Mouse (Mus musculus) megakaryocyte, embryonic 14.5 days (primary cell): Measurements from ENCODE around the gene Slc7a8. TPM values are rescaled to one million over a fixed set of nuclear protein-coding genes. Genes with fewer than 3 reads are reported as not detected.
A peak's percentile ranks its signal among the peaks of the same experiment; 100 is the strongest.

Source experiments
- H3K27me3 ChIP-seq: replicated peaks from 2 replicates; pipeline ENCODE3; 2012; ENCODE audit warnings: inconsistent platforms
- H3K36me3 ChIP-seq: replicated peaks from 2 replicates; pipeline ENCODE3; 2012; ENCODE audit warnings: low read length, inconsistent platforms, mixed read lengths
- H3K4me1 ChIP-seq: 2 replicates; pipeline ENCODE4 v1.6.1; 2012; ENCODE audit warnings: inconsistent platforms
- H3K4me3 ChIP-seq: replicated peaks from 2 replicates; pipeline ENCODE3; 2012; ENCODE audit warnings: moderate library complexity, mild to moderate bottlenecking, inconsistent platforms
- H3K9me3 ChIP-seq: 2 replicates; pipeline ENCODE4 v1.6.1; 2012; ENCODE audit warnings: inconsistent platforms
- FLI1 ChIP-seq: IDR thresholded peaks from 2 replicates; pipeline ENCODE4 v1.6.1; 2012; ENCODE audit warnings: low read length, inconsistent platforms, mixed read lengths
- GATA1 ChIP-seq: IDR thresholded peaks from 3 replicates; pipeline ENCODE4 v1.6.1; 2012; ENCODE audit warnings: mixed read lengths, low read length, inconsistent platforms, borderline replicate concordance
- polyA plus RNA-seq: library from polyadenylated mRNA; stranded (reverse); fragments of >175 nt; gene quantifications from 2 replicates; pipeline ENCODE4 v1.2.3, GENCODE M21; 2012; ENCODE audit warnings: low replicate concordance; ENCODE audit not compliant: insufficient read depth

Gene Slc7a8
- polyA plus RNA-seq, 1 experiment = 13.9 TPM

DNA sequence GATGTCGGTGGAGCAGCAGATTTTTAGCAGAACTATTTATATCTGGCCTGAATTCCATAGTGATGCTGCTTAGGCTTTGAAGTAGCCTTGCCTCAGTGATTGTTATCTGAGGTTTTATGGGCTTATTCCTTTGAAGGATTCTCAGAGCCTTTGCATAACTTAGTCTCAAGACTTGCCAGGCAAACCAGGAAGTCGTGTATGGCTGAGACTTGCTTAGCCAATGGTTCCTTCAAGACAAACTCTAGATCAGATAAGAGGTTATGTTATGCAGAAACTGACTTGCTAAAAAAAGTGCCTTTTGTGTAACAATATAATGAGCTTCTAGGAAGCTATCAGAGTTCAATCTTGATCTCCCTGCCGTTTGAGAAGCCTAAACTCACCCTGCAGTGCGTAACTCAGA lies 20.7 kb upstream of the Slc7a8 start:
- peak overlapping the region; percentile 46 for H3K4me3 ChIP-seq
- peaks cover 13% of the 10 kb centered on the region for H3K27me3 ChIP-seq
- no peaks in the 10 kb centered on the region for H3K36me3 ChIP-seq
- 0 out of 2 replicates have a peak, but pooled peaks cover 3% of the 10 kb centered on the region for H3K9me3 ChIP-seq
- peaks cover 4% of the 10 kb centered on the region; the same call in 1 of the 2 replicates for H3K4me1 ChIP-seq
- TF ChIP-seq GATA1 (no peak), FLI1 (no peak)

DNA sequence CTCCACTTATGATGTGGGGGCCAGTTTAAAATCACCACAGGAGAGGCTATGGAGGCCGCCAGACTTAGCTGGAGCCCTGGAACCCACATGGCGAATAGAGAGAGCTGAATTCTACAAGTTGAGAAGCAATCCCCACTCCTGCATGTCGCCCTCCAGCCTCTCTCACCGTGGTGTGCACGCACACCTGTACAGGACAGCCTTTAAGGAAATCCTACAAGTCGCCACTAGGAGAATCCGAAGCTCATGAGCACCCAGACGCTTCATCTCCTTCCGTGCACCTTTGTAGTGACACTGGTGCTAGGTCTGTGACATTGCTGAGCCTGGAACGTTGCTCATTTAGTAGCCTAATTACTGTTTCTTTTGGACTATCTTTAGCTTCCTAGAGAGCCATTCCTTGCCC lies 17.9 kb upstream of the Slc7a8 start:
- Histone ChIP-seq H3K9me3 (0 out of 2 replicates have a peak, but pooled peaks cover 3% of the 10 kb centered on the region), H3K36me3 (no peaks in the 10 kb centered on the region), H3K4me3 (no peak overlapping the region), H3K27me3 (peaks cover 12% of the 10 kb centered on the region), H3K4me1 (peaks cover 19% of the 10 kb centered on the region)
- TF ChIP-seq GATA1 (no peak), FLI1 (no peak)

DNA sequence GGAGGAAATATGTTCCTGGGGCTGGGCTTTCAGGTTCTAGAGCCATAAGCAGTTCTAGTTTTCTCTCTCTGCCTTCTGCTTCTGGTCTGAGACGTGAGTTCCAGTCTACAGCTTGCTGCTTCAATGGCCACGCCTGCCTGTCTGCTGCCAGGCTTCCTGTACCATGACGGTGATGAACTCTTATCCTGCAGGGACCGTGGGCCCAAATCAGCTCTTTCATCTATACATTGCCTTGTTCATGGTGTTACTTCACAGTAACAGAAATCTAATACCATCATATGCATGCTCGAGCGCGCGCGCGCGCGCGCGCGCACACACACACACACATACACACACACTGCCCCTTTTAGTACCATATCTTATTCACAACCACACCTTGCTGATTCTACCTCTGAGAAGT lies 15.0 kb upstream of the Slc7a8 start:
- Histone ChIP-seq H3K4me1 (peaks cover 31% of the 10 kb centered on the region), H3K9me3 (no peaks in the 10 kb centered on the region), H3K4me3 (no peak overlapping the region), H3K36me3 (no peaks in the 10 kb centered on the region), H3K27me3 (peaks cover 14% of the 10 kb centered on the region)
- TF ChIP-seq FLI1 = no peak
- no peak for TF ChIP-seq GATA1

DNA sequence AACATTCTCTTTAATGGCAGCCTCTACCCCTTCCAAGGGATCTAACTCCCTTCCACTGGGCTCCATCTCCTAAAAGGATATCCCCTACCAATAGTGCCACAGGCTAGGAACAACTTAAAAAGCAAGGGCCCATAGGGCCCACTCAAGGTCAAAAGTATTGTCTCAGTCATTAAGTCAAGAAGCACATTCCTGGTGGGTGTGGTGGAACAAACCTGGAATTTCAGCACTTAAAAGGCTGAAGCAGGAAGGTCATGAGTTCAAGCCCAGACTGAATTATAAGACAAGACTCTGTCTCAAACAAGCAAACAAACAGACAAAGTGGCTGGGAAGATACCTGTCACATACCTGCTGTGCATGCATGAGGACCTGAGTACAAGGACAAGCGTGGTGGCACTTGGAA lies 14.2 kb upstream of the Slc7a8 start:
- H3K27me3 ChIP-seq = peaks cover 14% of the 10 kb centered on the region
- H3K4me1 ChIP-seq = peaks cover 31% of the 10 kb centered on the region
- no peaks in the 10 kb centered on the region for H3K9me3 ChIP-seq
- TF ChIP-seq FLI1 (no peak), GATA1 (no peak)
- H3K4me3 ChIP-seq = no peak overlapping the region
- H3K36me3 ChIP-seq = no peaks in the 10 kb centered on the region

DNA sequence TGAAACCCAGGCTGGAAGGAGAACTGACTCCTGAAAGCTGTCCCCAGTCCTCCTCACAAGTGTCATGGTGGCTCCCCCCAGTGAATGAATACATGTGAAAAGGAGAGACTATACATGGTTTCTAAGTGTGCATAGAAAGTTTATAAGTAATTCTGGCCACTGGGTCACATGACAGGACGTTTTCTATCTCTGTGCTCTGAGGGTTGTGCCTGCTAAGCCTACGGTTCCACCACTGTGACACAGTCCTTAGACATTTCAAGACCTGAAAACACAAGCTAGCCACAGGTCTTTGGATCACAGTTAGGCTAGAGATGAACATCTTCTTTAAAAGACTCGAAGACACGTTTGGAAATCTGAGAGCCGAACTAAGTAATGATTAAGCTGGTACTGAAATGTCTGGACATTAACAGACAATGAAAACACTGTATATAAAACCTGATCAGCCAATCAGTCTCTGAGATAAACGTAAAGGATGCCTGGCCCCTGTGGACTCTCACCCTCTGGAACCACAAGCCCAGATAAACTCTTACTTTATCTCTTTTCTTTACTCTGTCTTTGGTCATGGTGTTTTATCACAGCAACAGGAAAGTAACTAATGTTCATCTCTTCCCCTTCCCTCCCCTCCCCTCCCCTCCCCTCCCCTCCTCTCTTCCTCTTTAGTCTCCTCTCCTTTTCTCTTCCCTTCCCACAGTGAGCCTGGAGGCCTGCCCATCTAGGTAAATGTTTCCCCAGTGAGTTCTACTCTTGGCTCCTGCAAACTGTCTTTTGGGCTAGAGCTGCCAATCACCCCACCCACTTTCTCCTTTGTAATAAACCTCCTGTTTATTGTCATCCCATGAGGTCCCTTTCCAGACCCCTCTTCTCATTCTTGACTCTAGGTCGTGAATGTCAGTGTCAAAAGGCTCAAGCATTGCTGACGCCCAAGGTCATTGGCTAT lies 12.4 kb upstream of the Slc7a8 start:
- TF ChIP-seq GATA1 = no peak
- no peak for TF ChIP-seq FLI1
- H3K27me3 ChIP-seq = peaks cover 16% of the 10 kb centered on the region

DNA sequence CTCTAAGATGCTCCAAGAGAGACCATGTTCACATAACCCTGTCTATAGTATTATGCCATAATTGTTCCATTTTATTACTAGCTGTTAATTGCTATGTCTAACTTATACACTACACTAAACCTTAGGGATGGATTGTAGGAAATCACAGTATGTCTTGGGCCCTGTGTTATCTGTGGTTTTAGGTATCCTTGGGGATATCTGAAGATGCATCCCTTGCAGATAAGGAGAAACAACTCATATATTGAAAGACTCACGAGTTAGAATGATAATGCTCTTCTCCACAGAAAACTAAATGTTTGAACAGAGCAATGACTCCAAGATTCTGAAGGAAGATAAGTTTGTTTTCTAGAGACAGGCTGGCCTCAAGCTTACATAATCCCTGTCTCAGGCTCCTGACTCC lies 11.6 kb upstream of the Slc7a8 start:
- Histone ChIP-seq H3K27me3 (peaks cover 22% of the 10 kb centered on the region), H3K4me3 (no peak overlapping the region), H3K4me1 (peaks cover 31% of the 10 kb centered on the region), H3K36me3 (no peaks in the 10 kb centered on the region), H3K9me3 (peaks cover 7% of the 10 kb centered on the region)
- no peak for TF ChIP-seq GATA1
- TF ChIP-seq FLI1 = no peak

More for the DNA sequence above, 12.4 kb upstream of the Slc7a8 start:
- Histone ChIP-seq H3K4me1 (peaks cover 31% of the 10 kb centered on the region), H3K4me3 (no peak overlapping the region), H3K9me3 (no peaks in the 10 kb centered on the region), H3K36me3 (no peaks in the 10 kb centered on the region)

DNA sequence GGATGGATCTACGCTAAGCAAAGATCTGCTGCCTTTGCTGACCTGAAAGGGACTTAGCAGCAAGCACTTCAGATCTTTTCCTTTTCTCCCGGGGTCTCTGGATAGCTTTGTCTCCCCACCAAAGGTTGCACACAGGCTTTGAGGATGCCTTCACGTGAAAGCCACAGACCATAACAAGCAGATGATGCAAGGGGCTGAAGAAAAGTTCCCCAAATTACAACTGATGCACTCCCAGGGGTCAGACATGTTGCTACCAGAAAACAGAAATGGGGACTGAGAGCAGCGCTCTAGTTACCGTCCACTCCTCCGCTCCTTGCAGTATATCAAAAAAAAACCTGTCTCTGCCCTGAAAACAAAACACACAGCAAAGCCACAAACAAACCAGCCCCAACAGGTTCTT lies 10.4 kb upstream of the Slc7a8 start:
- Histone ChIP-seq H3K36me3 (no peaks in the 10 kb centered on the region), H3K4me3 (no peak overlapping the region), H3K27me3 (peaks cover 22% of the 10 kb centered on the region), H3K4me1 (peaks cover 31% of the 10 kb centered on the region), H3K9me3 (peaks cover 17% of the 10 kb centered on the region)
- no peak for TF ChIP-seq GATA1
- no peak for TF ChIP-seq FLI1

DNA sequence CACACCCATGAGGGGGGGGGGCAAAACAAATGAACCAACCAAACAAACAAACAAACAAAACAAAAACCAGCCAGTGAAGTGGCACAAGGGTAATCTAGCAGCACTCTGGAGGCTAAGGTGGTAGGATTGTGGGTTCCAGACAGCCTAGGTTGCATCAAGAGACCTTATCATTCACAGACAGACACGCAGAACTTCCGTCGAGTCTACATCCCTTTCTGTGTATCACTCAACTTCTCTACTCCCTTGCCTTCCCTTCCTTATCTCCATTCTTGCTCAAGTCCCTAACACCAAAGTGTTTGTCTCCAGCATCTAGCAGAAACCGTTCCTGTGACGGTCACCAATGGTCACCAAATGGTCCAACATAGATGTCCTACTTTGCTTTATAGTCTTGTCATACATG lies 6.5 kb upstream of the Slc7a8 start:
- peaks cover 18% of the 10 kb centered on the region for H3K9me3 ChIP-seq
- no peaks in the 10 kb centered on the region for H3K36me3 ChIP-seq
- peaks cover 27% of the 10 kb centered on the region for H3K27me3 ChIP-seq
- no peak overlapping the region for H3K4me3 ChIP-seq
- H3K4me1 ChIP-seq = no peaks in the 10 kb centered on the region
- TF ChIP-seq GATA1 = no peak
- TF ChIP-seq FLI1 = no peak

DNA sequence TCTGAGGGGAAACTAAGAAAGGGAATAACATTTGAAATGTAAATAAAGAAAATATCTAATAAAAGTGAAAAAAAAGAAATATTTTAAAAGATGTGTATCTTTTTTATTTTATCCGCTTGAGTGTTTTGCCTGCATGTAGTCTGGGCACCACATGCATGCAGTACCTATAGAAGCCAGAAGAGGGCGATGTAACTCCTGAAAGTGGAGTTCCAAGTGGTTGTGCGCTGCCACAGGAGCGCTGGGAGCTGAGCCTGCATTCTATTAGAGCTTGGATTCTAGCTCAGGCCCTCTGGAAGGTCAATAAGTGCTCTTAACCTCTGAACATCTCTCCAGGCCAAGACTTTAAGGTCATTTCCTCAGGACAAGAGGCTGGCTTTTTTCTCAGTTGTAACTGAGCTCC lies 5.5 kb upstream of the Slc7a8 start:
- TF ChIP-seq FLI1 (no peak), GATA1 (no peak)
- peaks cover 18% of the 10 kb centered on the region for H3K9me3 ChIP-seq
- H3K36me3 ChIP-seq = no peaks in the 10 kb centered on the region
- no peaks in the 10 kb centered on the region for H3K4me1 ChIP-seq
- no peak overlapping the region for H3K4me3 ChIP-seq
- peaks cover 32% of the 10 kb centered on the region for H3K27me3 ChIP-seq

DNA sequence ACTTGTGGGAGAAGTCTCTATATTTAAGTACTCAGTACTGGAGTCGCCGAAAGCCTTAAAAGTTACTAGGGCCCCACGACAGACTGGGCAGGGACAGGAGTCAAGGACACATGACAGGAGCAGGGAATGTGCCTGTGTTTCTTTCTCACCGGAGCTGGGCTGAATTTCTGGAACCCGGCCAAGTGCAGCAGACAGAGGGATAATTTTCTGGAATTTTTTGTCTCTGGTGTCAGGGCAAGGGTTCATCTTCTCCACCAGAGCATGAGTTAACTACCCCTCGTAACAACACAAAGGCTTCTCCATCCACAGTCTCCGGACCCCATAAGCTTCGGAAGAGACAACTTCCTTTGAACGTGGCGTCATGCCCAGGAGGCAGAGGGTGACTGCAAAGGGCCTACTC lies 4.7 kb upstream of the Slc7a8 start:
- TF ChIP-seq GATA1 = no peak
- no peak for TF ChIP-seq FLI1
- Histone ChIP-seq H3K4me3 (no peak overlapping the region), H3K4me1 (peaks cover 7% of the 10 kb centered on the region), H3K9me3 (peaks cover 18% of the 10 kb centered on the region), H3K36me3 (no peaks in the 10 kb centered on the region), H3K27me3 (peaks cover 36% of the 10 kb centered on the region)

DNA sequence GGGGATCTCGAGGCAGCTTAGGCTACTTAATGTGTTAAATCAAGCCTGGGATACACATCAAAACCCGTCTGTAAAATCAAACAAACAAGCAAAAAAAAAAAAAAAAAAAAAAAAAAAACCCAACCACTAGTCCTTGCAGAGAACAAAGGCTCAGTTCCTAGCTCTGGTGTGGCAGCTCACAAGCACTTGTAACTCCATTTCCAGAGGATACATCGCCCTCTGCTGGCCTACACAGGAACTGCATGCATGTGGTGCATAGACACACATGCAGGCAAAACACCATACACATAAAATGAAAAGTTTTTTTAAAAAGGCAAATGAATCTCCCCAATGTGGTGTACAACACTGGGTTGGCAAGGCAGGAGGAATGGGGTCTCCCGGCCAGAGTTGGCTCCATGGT lies 4.2 kb upstream of the Slc7a8 start:
- TF ChIP-seq FLI1 = no peak
- TF ChIP-seq GATA1 = no peak
- Histone ChIP-seq H3K4me3 (no peak overlapping the region), H3K27me3 (peaks cover 37% of the 10 kb centered on the region), H3K4me1 (peaks cover 9% of the 10 kb centered on the region), H3K9me3 (peaks cover 18% of the 10 kb centered on the region), H3K36me3 (no peaks in the 10 kb centered on the region)
